Mouse (Mus musculus) v-Abl transformed pro-B cells (cell line): Measurements from ENCODE around the gene Dync2li1.

ENCODE experiments used
- in situ Hi-C, 2 experiments: fragments of 400-800 bp; cut with MboI; formaldehyde crosslinking; loops; one replicate each; pipeline ENCODE4 v1.15.1; 2025; ENCODE audit not compliant: unreplicated experiment in 2 of 2

Gene Dync2li1

GRCm38 (mm10) chr17:84626276-84626856, at the start of gene Dync2li1:
TSS of gene Dync2li1 (plus strand) at chr17:84626496.
- in situ Hi-C loops, result no loop called here

GRCm38 (mm10) chr17:84576621-84577293, 49.5 kb upstream of the Dync2li1 start:
- in situ Hi-C loops, result no loop called here

- in situ Hi-C loops, result no loop called here
Measured at GRCm38 (mm10) chr17:84579249-84579648, 47.0 kb upstream of the Dync2li1 start.

- in situ Hi-C loops, result no loop called here
Measured at GRCm38 (mm10) chr17:84579817-84580216, 46.5 kb upstream of the Dync2li1 start.

- in situ Hi-C loops, result no loop called here
Measured at GRCm38 (mm10) chr17:84580821-84581220, 45.5 kb upstream of the Dync2li1 start.

GRCm38 (mm10) chr17:84581740-84582414, 44.4 kb upstream of the Dync2li1 start:
- in situ Hi-C loops, result no loop called here

- in situ Hi-C loops, result no loop called here
Measured at GRCm38 (mm10) chr17:84584107-84584506, 42.2 kb upstream of the Dync2li1 start.

- in situ Hi-C loops, result no loop called here
Measured at GRCm38 (mm10) chr17:84585104-84585503, 41.2 kb upstream of the Dync2li1 start.

- in situ Hi-C loops, result no loop called here
Measured at GRCm38 (mm10) chr17:84590065-84590464, 36.2 kb upstream of the Dync2li1 start.

- in situ Hi-C loops, result no loop called here
Measured at GRCm38 (mm10) chr17:84591431-84592150, 34.7 kb upstream of the Dync2li1 start.

- in situ Hi-C loops, result no loop called here
Measured at GRCm38 (mm10) chr17:84596015-84596441, 30.3 kb upstream of the Dync2li1 start.

- in situ Hi-C loops, result no loop called here
Measured at GRCm38 (mm10) chr17:84596501-84596900, 29.8 kb upstream of the Dync2li1 start.

GRCm38 (mm10) chr17:84597859-84598258, 28.4 kb upstream of the Dync2li1 start:
- in situ Hi-C loops, result no loop called here

GRCm38 (mm10) chr17:84598928-84599327, 27.4 kb upstream of the Dync2li1 start:
- in situ Hi-C loops, result no loop called here

- in situ Hi-C loops, result no loop called here
Measured at GRCm38 (mm10) chr17:84600051-84600983, 26.0 kb upstream of the Dync2li1 start.

GRCm38 (mm10) chr17:84601805-84602204, 24.5 kb upstream of the Dync2li1 start:
- in situ Hi-C loops, result no loop called here

GRCm38 (mm10) chr17:84603202-84603627, 23.1 kb upstream of the Dync2li1 start:
- in situ Hi-C loops, result no loop called here

- in situ Hi-C loops, result no loop called here
Measured at GRCm38 (mm10) chr17:84603709-84604420, 22.4 kb upstream of the Dync2li1 start.

GRCm38 (mm10) chr17:84606976-84607375, 19.3 kb upstream of the Dync2li1 start:
- in situ Hi-C loops, result no loop called here
